Mouse (Mus musculus): Measurements from ENCODE around the gene Xrcc1.
"Not testable (repeated sequence)": the region's sequence is repeated elsewhere in the genome, so short reads cannot be mapped to it uniquely, and the experiment has no call there.

Xrcc1 gene

DNA sequence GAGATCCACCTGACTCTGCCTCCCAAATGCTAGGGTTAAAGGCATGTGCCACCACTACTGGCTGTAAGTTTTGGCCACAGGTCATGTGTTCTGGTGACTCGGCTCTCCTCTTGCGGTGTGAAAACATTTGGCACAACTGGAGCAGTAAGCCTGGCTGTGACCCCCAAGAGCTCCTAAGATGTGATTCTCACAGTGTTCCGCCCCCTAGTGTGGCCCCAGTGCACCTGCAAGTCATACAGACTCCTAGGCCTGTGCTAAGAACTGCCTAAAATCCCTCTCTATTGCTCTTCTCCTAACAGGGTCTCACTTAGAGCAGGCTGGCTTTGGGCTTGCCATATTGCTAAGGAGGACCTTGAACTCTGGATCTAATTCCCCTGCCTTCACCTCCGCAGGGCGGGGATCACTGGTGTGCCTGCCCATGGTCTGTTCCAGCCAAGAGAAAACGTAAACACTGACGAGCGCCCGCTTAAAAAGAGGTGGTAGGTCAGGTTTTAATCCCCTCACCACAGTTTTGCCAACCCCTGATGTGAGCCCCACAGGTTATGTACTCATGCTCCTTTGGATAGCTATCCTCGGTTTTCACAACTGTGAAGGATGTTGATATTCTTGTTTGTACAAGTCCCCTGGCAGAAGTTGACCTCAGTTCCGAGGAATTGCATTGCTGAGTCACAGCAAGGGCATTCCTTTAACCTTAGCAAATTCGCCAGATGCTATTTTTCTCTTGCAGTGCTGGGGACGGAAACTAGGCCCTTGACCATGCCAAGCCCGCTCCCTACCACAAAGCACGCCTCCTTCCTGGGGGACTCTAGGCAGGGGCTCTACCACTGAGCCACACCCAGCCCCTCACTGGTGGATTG, 53.4 kb downstream of the Xrcc1 start:
- DNase-seq (ENCODE audit: low read depth in 2 of 2, low spot score in 2 of 2), result no peak

DNA sequence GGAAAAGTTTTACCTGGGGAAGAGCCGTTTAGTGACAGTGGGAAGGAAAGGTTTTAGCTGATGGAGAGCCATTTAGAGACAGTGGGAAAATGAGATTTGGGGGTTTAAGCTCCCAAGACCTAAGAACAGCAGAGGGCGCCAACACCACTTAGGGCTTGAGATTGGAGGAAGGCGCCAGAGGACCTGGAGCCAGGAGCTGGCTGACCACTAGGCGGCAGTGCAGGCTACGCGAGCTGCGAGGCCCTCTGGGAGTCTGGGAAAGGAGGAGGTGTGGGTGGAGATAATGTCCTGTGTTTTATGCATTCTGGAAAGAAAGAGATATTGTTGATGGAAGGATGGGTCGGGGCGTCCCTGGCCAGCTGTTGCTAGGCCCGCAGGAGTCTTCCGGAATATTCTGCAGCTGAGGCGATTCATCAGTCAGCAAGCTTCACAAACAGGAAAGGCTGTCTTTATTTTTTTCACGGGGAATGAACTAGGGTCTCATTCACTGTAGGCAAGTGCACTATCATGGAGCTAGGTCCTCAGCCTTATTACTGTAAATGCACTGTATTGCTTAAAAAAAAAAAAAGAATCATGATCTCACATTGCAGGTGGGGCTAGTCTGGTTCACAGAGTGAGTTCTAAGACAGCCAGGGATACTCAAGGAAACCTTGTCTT, 55.0 kb downstream of the Xrcc1 start:
- DNase-seq (ENCODE audit: low read depth in 2 of 2, low spot score in 2 of 2), result peak; percentile 88 to 93

DNA sequence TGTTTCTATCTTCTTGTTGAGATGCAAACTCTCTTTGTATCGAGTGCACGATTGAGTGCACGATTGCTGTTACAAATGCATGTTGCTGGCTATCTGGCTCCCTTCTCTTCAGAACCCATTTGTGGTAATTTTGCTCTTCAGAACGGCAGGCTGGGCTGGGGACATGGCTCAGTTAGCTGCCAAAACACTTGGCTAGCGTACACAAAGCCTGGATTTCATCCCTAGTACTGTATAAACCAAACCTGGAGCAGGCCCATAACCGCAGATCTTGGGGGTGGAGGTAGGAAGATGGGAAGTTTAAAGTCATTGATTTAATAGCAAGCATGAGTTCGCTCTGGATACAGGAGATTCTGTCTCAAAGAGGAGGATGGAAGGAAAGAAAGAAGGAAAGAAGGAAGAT, 59.5 kb downstream of the Xrcc1 start:
- DNase-seq (ENCODE audit: low read depth in 2 of 2, low spot score in 2 of 2), result no peak

DNA sequence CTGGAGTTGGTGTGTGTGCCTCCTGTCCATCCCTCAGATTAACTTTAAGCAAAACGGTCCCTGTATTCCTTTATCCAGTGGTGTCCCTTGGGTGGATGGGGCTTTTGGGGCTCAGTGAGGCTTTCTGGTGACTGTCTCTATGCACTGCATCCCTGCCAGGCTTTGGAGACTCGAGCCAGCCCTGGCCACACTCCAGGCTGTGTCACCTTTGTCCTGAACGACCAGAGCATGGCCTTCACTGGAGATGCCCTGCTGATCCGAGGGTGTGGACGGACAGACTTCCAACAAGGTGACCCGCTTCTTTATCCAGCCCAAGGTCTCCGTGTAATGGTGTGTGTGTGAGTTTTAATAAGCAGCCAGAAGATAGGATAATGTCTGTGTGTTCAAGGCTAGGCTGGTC, 60.0 kb downstream of the Xrcc1 start:
- no peak for DNase-seq (ENCODE audit: low read depth in 2 of 2, low spot score in 2 of 2)

DNA sequence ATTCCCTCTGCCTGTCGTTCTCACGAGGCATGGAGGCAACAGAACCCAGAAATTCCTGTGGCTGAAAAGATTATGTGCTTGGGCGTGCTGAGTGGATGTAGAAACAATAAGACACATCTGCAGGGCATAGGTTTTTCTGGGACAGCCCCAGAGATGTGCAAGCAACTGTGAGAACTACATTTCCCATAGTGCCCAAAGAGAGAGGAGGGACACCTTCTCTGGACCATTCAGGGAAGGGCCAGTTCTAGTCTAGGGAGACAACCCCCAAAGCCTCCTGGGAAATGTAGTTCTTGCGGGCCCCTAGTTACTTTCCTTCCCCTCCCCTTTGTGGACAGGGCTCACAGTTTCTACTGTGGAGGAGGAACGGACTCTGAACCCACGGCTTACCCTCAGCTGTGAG, 61.9 kb downstream of the Xrcc1 start:
- peak in 1 of 2 experiments; percentile 51 for DNase-seq (ENCODE audit: low read depth in 2 of 2, low spot score in 2 of 2)

DNA sequence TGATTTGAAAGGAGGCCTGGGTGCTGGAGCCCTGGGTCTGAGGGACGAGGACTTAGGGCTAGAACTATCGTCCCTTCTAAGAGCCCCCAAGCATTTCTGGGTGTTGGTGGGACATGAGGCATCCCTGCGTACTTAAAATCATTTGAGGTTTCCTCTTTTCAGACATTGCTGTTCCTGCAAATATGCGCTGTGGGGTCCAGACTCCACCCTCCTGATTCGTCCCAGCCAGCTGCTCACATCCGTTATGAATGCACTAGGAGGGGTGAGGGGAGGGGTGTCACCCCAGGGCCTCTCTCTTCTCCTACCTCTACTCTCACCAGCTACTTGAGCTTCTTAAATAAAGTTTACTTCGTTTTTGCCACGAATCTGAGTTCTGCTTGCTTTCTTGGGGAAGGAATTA, 62.5 kb downstream of the Xrcc1 start:
- no peak for DNase-seq (ENCODE audit: low read depth in 2 of 2, low spot score in 2 of 2)

DNA sequence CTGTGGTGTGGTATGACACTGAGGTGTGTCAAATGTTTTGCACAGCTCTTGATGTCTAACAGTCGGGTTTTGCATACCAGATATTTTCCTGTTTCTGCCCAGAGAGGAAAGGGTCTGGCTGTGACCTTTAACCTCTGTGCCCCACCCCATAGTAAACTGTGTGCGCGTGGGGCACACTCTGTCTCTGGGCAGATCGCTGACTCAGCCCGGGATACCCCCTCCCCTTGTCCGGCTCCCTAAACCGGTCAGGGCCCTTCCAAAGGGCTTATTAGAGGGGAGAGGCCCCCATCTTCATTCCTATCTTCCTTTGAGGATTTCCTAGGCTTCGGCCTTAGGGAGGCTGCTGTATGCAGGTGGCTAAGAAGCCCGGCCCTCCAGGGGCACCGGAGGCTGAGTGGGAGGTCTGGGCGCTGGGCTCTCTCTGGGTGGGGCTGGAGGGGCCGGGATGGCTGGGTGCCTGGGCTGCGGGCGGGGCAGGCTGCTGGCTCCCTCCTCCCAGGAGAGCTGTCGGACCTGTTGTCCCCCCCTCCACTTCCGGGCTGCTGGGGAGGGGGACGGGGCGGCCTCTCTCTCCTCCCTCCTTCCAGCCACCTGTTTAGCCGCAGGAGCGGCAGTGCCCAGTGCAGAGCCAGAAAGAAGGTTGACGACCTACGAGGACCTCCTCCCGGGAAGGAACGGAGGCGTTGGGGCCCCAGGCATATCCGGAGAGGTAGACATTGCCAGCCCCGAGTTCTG, 64.2 kb downstream of the Xrcc1 start, which contains the start of gene Phldb3:
Gene Phldb3, plus strand, starts transcription at position 620 of the 735 bp plus-strand sequence.
- peak in 1 of 2 experiments; percentile 37 for DNase-seq (ENCODE audit: low read depth in 2 of 2, low spot score in 2 of 2)

DNA sequence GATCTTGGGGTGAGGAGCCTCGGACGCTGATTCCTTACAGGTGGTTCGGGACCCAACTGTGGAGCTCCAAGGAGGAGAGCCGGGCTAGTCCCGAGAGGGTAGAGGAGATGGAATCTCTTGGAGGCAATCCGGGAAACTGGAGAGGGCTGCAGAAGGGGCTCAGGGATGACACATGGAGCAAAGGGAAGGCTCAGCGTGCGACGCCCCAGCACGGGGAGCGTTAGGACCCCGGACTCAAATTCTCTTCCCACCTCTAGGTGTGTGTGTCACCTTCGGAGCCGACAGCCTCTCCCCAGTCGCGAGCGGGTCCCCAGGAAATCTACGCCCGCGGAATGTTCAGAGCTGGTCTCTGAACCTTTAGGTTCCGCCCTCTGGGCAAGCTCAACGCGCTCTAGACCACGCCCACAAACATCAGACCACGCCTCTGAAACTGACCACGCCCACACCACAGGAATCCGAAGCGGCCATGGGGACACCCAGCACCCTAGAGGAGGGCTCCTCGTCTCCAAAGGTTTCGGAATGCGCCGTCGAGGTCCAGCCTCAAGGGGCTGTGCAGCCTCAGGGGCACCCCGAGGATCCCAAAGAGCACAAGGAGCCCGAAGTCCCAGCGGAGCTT, 64.9 kb downstream of the Xrcc1 start:
- peak; percentile 78 to 91 for DNase-seq (ENCODE audit: low read depth in 2 of 2, low spot score in 2 of 2)

DNA sequence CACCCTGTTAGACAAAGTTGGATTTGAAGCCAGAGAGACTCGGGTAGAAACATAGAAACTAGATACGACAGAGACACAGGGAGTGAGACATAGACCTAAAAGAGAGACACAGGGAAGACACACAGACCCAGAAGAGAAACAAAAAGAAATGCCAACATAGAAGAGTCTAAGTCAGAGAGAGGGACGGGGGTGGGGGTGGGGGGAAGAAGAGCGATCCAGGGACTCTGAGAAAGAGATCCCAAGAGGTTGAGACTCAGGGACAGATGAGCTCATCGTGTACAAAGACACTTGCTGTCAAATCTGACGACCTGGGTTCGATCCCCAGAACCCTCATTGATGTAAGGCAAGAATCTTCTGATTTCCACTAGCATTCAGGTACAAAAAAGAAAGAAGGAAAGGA, 65.6 kb downstream of the Xrcc1 start:
- DNase-seq (ENCODE audit: low read depth in 2 of 2, low spot score in 2 of 2), result no peak

DNA sequence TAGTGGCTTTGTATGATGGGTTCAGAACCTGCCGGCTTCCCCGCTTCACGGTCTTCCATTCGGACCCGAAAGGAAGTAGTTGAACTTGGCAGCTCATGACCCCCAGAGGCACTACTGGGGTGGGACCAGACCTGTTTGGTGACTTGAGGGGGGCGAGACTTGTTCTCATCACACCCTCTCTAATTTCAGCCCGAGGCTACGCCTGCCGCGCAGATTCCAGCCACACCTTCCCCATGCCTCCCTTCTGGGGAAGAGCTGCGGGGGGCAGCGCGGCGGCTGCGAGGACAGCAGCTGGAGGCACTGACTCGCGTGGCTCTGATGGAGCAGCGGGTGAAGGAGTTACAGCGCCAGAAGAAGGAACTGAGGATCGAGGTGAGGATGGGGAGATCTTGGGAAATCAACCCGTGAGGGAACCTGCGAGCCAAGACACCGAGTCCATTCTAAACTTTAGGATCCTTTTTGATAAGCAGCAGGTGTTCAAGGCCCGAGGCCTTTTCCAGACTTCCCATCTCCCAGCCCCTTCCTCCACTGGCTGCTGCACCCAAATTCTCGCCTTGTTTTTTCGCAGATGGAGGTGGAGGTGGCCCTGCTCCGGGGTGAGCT, 66.3 kb downstream of the Xrcc1 start:
- DNase-seq (ENCODE audit: low read depth in 2 of 2, low spot score in 2 of 2), result no peak

DNA sequence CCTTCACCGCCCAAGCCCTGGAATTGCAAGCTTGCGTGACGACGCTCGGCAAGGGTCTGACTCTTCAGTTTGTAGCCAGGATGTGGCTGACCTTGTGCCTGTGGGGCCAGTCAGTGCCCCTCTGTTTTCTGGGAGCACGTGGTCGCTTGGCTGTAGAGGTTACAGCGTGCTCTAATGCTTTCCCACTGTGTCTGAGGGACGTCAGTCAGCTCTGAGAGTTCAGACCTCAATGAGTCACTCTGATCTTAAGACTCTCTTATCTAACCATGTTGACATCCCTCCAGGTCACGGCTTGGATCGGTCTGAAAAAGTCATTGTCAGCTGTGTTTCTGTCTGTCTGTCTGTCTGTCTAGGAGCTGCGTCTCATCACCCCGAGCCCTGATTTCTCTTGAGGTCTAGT, 68.7 kb downstream of the Xrcc1 start:
- no peak for DNase-seq (ENCODE audit: low read depth in 2 of 2, low spot score in 2 of 2)

DNA sequence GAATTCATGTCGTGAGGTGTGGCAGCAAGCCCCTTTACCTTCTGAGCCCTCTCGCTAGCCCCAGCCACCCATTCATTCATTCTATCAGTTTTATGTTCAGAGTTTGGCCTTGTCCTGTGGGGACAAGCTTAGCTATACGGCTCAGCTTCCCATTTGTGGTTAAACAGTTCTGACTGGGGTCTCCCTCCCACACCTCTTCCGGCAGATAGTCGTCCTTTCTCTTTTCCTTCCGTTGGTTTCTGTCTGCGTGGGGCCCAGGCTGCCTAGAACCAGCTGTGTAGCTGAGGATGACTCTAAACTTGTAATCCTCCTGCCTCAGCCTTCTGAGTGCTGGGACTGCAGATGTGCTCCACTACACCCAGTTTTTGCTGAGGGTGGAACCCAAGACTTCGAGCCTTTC, 71.7 kb downstream of the Xrcc1 start:
- no peak for DNase-seq (ENCODE audit: low read depth in 2 of 2, low spot score in 2 of 2)

DNA sequence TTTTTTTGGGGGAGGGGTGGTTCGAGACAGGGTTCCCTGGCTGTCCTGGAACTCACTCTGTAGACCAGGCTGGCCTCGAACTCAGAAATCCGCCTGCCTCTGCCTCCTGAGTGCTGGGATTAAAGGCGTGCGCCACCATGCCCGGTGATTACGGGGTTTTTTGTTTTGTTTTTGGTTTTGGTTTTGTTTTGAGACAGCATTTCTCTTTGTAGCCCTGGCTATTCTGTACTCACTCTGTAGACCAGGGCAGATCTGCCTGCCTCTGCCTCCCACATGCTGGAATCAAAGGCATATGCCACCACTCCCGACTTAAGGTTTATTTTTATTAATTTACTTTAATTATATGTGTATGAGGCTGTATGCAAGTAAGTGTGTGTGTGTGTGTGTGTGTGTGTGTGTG, 72.3 kb downstream of the Xrcc1 start:
- DNase-seq (ENCODE audit: low read depth in 2 of 2, low spot score in 2 of 2), result not testable (repeated sequence)

DNA sequence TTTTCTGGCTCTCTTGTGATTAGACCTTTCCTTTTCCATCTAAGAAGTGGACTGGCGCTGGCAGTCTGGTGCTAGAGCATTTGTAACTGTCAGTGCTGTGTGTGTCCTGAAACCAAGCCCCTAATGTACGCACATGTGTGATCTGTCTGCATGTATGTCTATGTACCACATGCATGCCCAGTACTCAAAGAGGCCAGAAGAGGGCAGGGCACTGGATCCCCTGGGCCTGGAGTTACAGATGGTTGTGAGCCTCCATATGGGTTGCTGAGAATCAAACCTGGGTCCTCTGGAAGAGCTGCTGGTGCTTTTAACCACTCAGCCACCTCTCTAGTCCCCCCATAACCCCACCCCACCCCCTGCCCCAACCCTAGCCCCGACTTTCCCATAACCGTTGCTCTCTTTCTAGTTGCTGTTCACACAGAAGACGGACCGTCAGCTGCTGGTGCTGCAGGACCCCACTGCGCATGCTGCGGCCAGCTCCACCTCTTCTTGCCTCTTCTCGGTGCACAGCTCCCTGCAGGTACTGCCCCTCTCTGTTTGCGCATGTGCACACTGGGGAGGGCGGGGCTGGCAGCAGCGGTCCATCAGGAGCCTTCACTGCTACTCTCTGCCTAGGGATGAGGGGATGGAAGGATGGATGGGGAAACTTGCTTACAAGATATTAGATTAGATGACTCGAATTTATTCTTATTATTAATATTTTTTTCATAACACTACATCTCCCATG, 73.7 kb downstream of the Xrcc1 start:
- DNase-seq (ENCODE audit: low read depth in 2 of 2, low spot score in 2 of 2), result no peak

DNA sequence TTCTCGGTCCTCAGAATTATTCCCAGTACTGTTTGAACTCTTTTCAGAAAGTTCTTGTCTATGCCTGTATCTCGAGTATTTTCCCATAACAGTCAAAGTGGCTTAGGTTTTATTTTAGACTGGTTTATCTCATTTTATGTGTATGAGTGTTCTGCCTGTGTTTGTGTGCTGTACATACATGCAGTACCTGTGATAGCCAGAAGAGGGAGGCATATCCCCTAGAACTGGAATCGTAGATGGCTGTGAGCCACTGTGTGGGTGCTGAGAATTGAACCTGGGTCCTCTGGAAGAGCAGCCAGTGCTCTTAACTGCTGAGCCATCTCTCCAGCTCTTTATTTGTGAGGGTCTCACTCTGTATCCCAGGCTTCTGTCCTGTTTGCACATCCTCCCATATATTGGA, 75.1 kb downstream of the Xrcc1 start:
- DNase-seq (ENCODE audit: low read depth in 2 of 2, low spot score in 2 of 2), result no peak

DNA sequence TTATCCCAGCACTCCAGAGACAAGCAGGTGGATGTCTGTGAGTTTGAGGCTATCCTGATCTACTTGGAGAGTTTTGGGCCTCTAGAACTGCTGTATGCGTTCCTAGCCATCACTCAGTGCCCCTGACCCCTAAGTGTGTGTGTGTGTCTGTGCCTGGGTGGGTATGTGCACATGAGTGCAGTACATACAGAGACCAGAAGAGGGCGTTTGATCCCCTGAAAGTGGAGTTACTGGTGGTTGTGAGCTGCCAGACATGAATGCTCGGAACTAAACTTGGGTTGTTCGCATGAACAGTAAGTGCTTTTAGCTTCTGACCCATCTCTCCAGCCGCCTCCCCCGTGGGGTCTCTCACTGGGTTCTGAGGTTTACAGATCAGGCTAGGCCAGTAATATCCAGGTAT, 76.9 kb downstream of the Xrcc1 start:
- DNase-seq (ENCODE audit: low read depth in 2 of 2, low spot score in 2 of 2), result no peak

Data from CD8-positive naive resting alpha-beta T cell, adult 2 months (primary cell).